ENCODE assay signal across 16 mouse cellular contexts in genomic region chr19:30625391-30625790, GRCm38 (mm10).
DNase-seq lines count a peak whose midpoint lies in the region; ATAC-seq and TF ChIP-seq lines count a peak whose summit lies in the region.
"Had no signal": no experiment of that assay in that cellular context is flagged by ENCODE, and none has a peak within 500 bp of the region (broad histone marks: within the 10 kb centered on the region; RNA-seq: fewer than 3 reads in every experiment).

No protein-coding gene starts in this region.

- H3K27ac ChIP-seq in heart, postnatal 0 days (ENCODE audit: low read depth): no peak overlapping the region
- H3K27ac ChIP-seq: limb, embryonic 15.5 days; midbrain, embryonic 15.5 days had no signal

- no peak for TF ChIP-seq EP300 in heart, postnatal 0 days (IDR thresholded peaks at IDR 0.05; ENCODE audit: low read depth)

- no peak for TF ChIP-seq CTCF in heart, postnatal 0 days (IDR thresholded peaks at IDR 0.05; ENCODE audit: low read depth)

- ATAC-seq in heart, postnatal 0 days (ENCODE audit: insufficient read depth, low read depth): 0 out of 2 replicates have a peak, but pooled peaks have one; percentile 12
- no peak for ATAC-seq in monocyte, adult 5-6 weeks (replicated peaks; ENCODE audit: insufficient number of reproducible peaks, low FRiP score, low TSS enrichment, poor library complexity, severe bottlenecking)
- ATAC-seq in granulocyte monocyte progenitor cell, adult 5-6 weeks (replicated peaks; ENCODE audit: poor library complexity, severe bottlenecking): no peak
- ATAC-seq: CD4-positive, CD25-positive, alpha-beta regulatory T cell, adult 4 months; forebrain, postnatal 0 days; hindbrain, embryonic 16.5 days; midbrain, embryonic 15.5 days had no signal

- 21% methylated on average over 2 of the region's 2 CpGs for WGBS in heart, postnatal 0 days

- peak overlapping the region; percentile 27; the same call in 1 of the 2 replicates for H3K4me2 ChIP-seq in heart, postnatal 0 days (ENCODE audit: low read depth, low read length)
- H3K4me2 ChIP-seq: limb, embryonic 15.5 days; midbrain, embryonic 15.5 days had no signal

- no peak overlapping the region for H3K9ac ChIP-seq in heart, postnatal 0 days (replicated peaks; ENCODE audit: low read depth, low read length)
- H3K9ac ChIP-seq: forebrain, postnatal 0 days; limb, embryonic 15.5 days; midbrain, embryonic 15.5 days had no signal

- no peak overlapping the region for H3K4me3 ChIP-seq in heart, postnatal 0 days (ENCODE audit: low read depth, low read length)
- H3K4me3 ChIP-seq: limb, embryonic 15.5 days; midbrain, embryonic 15.5 days had no signal

- peaks cover 31% of the 10 kb centered on the region for H3K4me1 ChIP-seq in heart, postnatal 0 days (ENCODE audit: control insufficient read depth, insufficient read depth)
- H3K4me1 ChIP-seq: limb, embryonic 15.5 days; midbrain, embryonic 15.5 days had no signal

- H3K36me3 ChIP-seq in heart, postnatal 0 days (replicated peaks; ENCODE audit: control insufficient read depth, insufficient read depth, low read length): no peaks in the 10 kb centered on the region
- H3K36me3 ChIP-seq: limb, embryonic 15.5 days; midbrain, embryonic 15.5 days had no signal

- peak; percentile 16 for DNase-seq in kidney, postnatal 14 days
- no peak for DNase-seq in kidney, adult 11 months
- peak; percentile 41 to 50 for DNase-seq in heart, adult 9 months (ENCODE audit: low spot score in 2 of 2)
- DNase-seq in heart, postnatal 0 days (ENCODE audit: low spot score): peak; percentile 72
- no peak for DNase-seq in retina, postnatal 1 day
- DNase-seq: adrenal gland, adult 2 months; cerebellum, adult 8-10 months; forebrain, postnatal 0 days; layer of hippocampus, adult 9-11 months; lung, adult 2 months had no signal

- H3K9me3 ChIP-seq in heart, postnatal 0 days (replicated peaks; ENCODE audit: control insufficient read depth, low read length): no peaks in the 10 kb centered on the region
- H3K9me3 ChIP-seq: limb, embryonic 15.5 days; midbrain, embryonic 15.5 days had no signal

- no peaks in the 10 kb centered on the region for H3K27me3 ChIP-seq in heart, postnatal 0 days (ENCODE audit: control insufficient read depth, insufficient read depth, low read length)
- H3K27me3 ChIP-seq: limb, embryonic 15.5 days; midbrain, embryonic 15.5 days had no signal

Comparison
In these comparisons a context has a peak if more than half of its experiments do, and no peak if none do; other contexts are left out.
1. DNase-seq: peak in kidney, postnatal 14 days (single experiment), heart, adult 9 months (2 of 2) and heart, postnatal 0 days (single experiment); none in kidney, adult 11 months (single experiment) and retina, postnatal 1 day (single experiment).